Mouse (Mus musculus) lung, postnatal 0 days (tissue): ENCODE measurements at regions not wholly inside any gene's neighbourhood (a gene's known extent, or its start where the extent isn't known, plus 50 kb on each side); places are given as distances from the start of the nearest gene placed in this dataset.

Experiments used
- ATAC-seq: fragments of 200-750 bp; cut with Nextera tagmentation; 2 replicates; pipeline ENCODE4 v1.8.0; 2017; ENCODE audit warnings: moderate library complexity
- DNase-seq: peaks from one replicate; pipeline ENCODE4 v3.0.0-alpha.2; 2016; ENCODE audit warnings: low spot score
- H3K27ac ChIP-seq: fragments of 300-500 bp; sonication (generic); 2 replicates; pipeline ENCODE4 v1.5.1; 2014; ENCODE audit warnings: antibody characterized with exemption, mild to moderate bottlenecking, low read length, mixed read lengths
- H3K27me3 ChIP-seq: fragments of 300-500 bp; sonication (generic); replicated peaks from 2 replicates; pipeline ENCODE4 v1.6.1; 2014; ENCODE audit warnings: low read length, mixed read lengths; ENCODE audit not compliant: insufficient read depth
- H3K36me3 ChIP-seq: fragments of 300-500 bp; sonication (generic); 2 replicates; pipeline ENCODE4 v1.6.1; 2014; ENCODE audit warnings: low read length, mixed read lengths; ENCODE audit not compliant: insufficient read depth
- H3K4me1 ChIP-seq: fragments of 300-500 bp; sonication (generic); 2 replicates; pipeline ENCODE4 v1.6.1; 2014; ENCODE audit warnings: antibody characterized with exemption, low read depth, low read length, mixed read lengths; ENCODE audit not compliant: insufficient read depth
- H3K4me2 ChIP-seq: fragments of 300-500 bp; sonication (generic); replicated peaks from 2 replicates; pipeline ENCODE4 v1.6.1; 2014; ENCODE audit warnings: low read depth, mild to moderate bottlenecking, low read length, moderate library complexity, mixed read lengths
- H3K4me3 ChIP-seq: fragments of 300-500 bp; sonication (generic); 2 replicates; pipeline ENCODE4 v1.5.1; 2014; ENCODE audit warnings: low read depth, low read length
- H3K9ac ChIP-seq: fragments of 300-500 bp; sonication (generic); replicated peaks from 2 replicates; pipeline ENCODE4 v1.6.1; 2014; ENCODE audit warnings: low read depth, mild to moderate bottlenecking
- H3K9me3 ChIP-seq: fragments of 300-500 bp; sonication (generic); 2 replicates; pipeline ENCODE4 v1.6.1; 2016; ENCODE audit warnings: low read length, mixed read lengths
- CTCF ChIP-seq: IDR thresholded peaks from 2 replicates; pipeline ENCODE4 v1.5.1; 2016; ENCODE audit warnings: antibody characterized with exemption, mild to moderate bottlenecking
- EP300 ChIP-seq: IDR thresholded peaks from 2 replicates; pipeline ENCODE4 v1.6.1; 2016; ENCODE audit warnings: antibody characterized with exemption, mild to moderate bottlenecking, control low read depth
- WGBS: fragments of 180-500 bp; shearing (Covaris S2); extraction: QIAGEN DNeasy Blood & Tissue Kit; methylation state at CpG from one replicate; pipeline ENCODE4 v1.1.7; 2014; 5-methylcytosine and 5-hydroxymethylcytosine counted together

- peaks cover 13% of the 10 kb centered on the region for H3K4me1 ChIP-seq
- no peak overlapping the region for H3K27ac ChIP-seq
- no peak for ATAC-seq
- no peak overlapping the region for H3K9ac ChIP-seq
- H3K4me2 ChIP-seq: no peak overlapping the region
- no peak overlapping the region for H3K4me3 ChIP-seq
- H3K9me3 ChIP-seq: no peaks in the 10 kb centered on the region
- DNase-seq: no peak
- WGBS: 74% methylated on average over 12 of the region's 12 CpGs
- TF ChIP-seq CTCF: no peak
- TF ChIP-seq EP300: no peak
- no peaks in the 10 kb centered on the region for H3K36me3 ChIP-seq
- no peaks in the 10 kb centered on the region for H3K27me3 ChIP-seq
Observed at GRCm38 (mm10) chr3:52184241-52184640, 79.4 kb upstream of the Maml3 start.

- H3K4me1 ChIP-seq: peaks cover 4% of the 10 kb centered on the region
- no peak for TF ChIP-seq CTCF
- TF ChIP-seq EP300: no peak
- no peaks in the 10 kb centered on the region for H3K36me3 ChIP-seq
- H3K9ac ChIP-seq: no peak overlapping the region
- no peaks in the 10 kb centered on the region for H3K27me3 ChIP-seq
- 24% methylated on average over 2 of the region's 2 CpGs for WGBS
- H3K9me3 ChIP-seq: no peaks in the 10 kb centered on the region
- DNase-seq (no peak), ATAC-seq (no peak)
- H3K4me2 ChIP-seq: no peak overlapping the region
- H3K4me3 ChIP-seq: no peak overlapping the region
- H3K27ac ChIP-seq: no peak overlapping the region
Observed at GRCm38 (mm10) chr3:52185351-52185750, 80.5 kb upstream of the Maml3 start.

- 59% methylated on average over 4 of the region's 4 CpGs for WGBS
- H3K9me3 ChIP-seq: no peaks in the 10 kb centered on the region
- no peak overlapping the region for H3K4me3 ChIP-seq
- H3K36me3 ChIP-seq: no peaks in the 10 kb centered on the region
- H3K9ac ChIP-seq: no peak overlapping the region
- H3K27me3 ChIP-seq: no peaks in the 10 kb centered on the region
- H3K4me2 ChIP-seq: no peak overlapping the region
- TF ChIP-seq EP300: no peak
- no peak for TF ChIP-seq CTCF
- ATAC-seq (no peak), DNase-seq (no peak)
- no peak overlapping the region for H3K27ac ChIP-seq
- H3K4me1 ChIP-seq: no peaks in the 10 kb centered on the region
Observed at GRCm38 (mm10) chr3:52187401-52187801, 80.7 kb upstream of the Foxo1 start.

- DNase-seq (no peak), ATAC-seq (no peak)
- Histone ChIP-seq H3K27ac (no peak overlapping the region), H3K4me1 (no peaks in the 10 kb centered on the region), H3K4me2 (no peak overlapping the region), H3K27me3 (no peaks in the 10 kb centered on the region), H3K9me3 (no peaks in the 10 kb centered on the region), H3K9ac (no peak overlapping the region), H3K4me3 (no peak overlapping the region), H3K36me3 (no peaks in the 10 kb centered on the region)
- no peak for TF ChIP-seq EP300
- no peak for TF ChIP-seq CTCF
- 77% methylated on average over 6 of the region's 6 CpGs for WGBS
Observed at GRCm38 (mm10) chr3:52188303-52188702, 79.8 kb upstream of the Foxo1 start.

GRCm38 (mm10) chr3:52189016-52189415, 79.1 kb upstream of the Foxo1 start:
- no peaks in the 10 kb centered on the region for H3K4me1 ChIP-seq
- 83% methylated on average over 6 of the region's 6 CpGs for WGBS
- H3K9me3 ChIP-seq: no peaks in the 10 kb centered on the region
- no peak overlapping the region for H3K9ac ChIP-seq
- no peaks in the 10 kb centered on the region for H3K36me3 ChIP-seq
- H3K4me3 ChIP-seq: no peak overlapping the region
- DNase-seq: no peak
- H3K27ac ChIP-seq: no peak overlapping the region
- H3K4me2 ChIP-seq: no peak overlapping the region
- H3K27me3 ChIP-seq: no peaks in the 10 kb centered on the region
- TF ChIP-seq EP300: no peak
- TF ChIP-seq CTCF: no peak
- ATAC-seq: no peak

GRCm38 (mm10) chr3:52190021-52190420, 78.1 kb upstream of the Foxo1 start:
- no peak for ATAC-seq
- H3K4me2 ChIP-seq: no peak overlapping the region
- no peaks in the 10 kb centered on the region for H3K36me3 ChIP-seq
- no peak overlapping the region for H3K4me3 ChIP-seq
- WGBS: 74% methylated on average over 7 of the region's 7 CpGs
- H3K27ac ChIP-seq: no peak overlapping the region
- no peak for DNase-seq
- no peak overlapping the region for H3K9ac ChIP-seq
- no peaks in the 10 kb centered on the region for H3K4me1 ChIP-seq
- H3K27me3 ChIP-seq: no peaks in the 10 kb centered on the region
- no peak for TF ChIP-seq CTCF
- no peak for TF ChIP-seq EP300
- no peaks in the 10 kb centered on the region for H3K9me3 ChIP-seq

GRCm38 (mm10) chr3:52193026-52193425, 75.1 kb upstream of the Foxo1 start:
- DNase-seq (no peak), ATAC-seq (no peak)
- Histone ChIP-seq H3K9ac (no peak overlapping the region), H3K36me3 (no peaks in the 10 kb centered on the region), H3K4me1 (peaks cover 4% of the 10 kb centered on the region; the same call in 1 of the 2 replicates), H3K27ac (0 out of 2 replicates have a peak overlapping the region, but pooled peaks have one; percentile 29), H3K4me3 (no peak overlapping the region), H3K9me3 (no peaks in the 10 kb centered on the region), H3K4me2 (no peak overlapping the region), H3K27me3 (no peaks in the 10 kb centered on the region)
- 59% methylated on average over 7 of the region's 7 CpGs for WGBS
- TF ChIP-seq CTCF: no peak
- no peak for TF ChIP-seq EP300
